Comparison of ENCODE assay signal across 18 mouse cellular contexts in the genomic region with DNA sequence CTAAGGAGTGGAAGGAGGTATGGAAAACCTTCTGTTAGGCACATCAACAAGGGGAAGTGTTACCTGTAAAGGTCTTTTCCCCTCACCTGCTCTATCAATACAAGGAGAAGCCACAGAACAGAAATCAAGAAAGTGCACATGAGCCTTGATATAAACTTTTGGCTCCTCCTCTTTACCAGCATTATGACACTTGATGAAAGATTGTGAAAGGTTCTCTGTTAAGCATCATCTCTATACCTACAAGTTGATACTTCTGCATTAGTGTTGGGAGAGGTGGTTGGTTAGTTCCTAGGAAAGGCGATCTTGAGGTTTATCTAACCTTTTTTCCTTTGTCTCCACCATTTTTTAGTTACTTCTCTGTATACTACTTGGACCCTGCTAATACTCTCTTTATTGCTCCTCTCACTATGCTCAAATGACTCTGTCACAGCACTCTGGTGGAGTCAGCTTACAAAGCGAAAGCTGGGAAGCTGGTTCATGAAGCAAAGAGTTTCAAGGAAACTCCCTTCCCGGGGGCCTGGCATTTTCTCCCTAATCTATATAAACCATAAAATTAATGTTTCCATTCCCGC. TPM values are rescaled to one million over a fixed set of nuclear protein-coding genes. Genes with fewer than 3 reads are reported as not detected.
DNase-seq lines count a peak whose midpoint lies in the region; ATAC-seq lines count a peak whose summit lies in the region.
"Not testable (repeated sequence)": the region's sequence is repeated elsewhere in the genome, so short reads cannot be mapped to it uniquely, and the experiment has no call there.
"Had no signal": no experiment of that assay in that cellular context is flagged by ENCODE, and none has a peak within 500 bp of the region (broad histone marks: within the 10 kb centered on the region; RNA-seq: fewer than 3 reads in every experiment).

No protein-coding gene starts in this region.

- not testable (repeated sequence) for H3K4me2 ChIP-seq in forebrain, embryonic 11.5 days (ENCODE audit: low read depth, low read length, severe bottlenecking); heart, embryonic 16.5 days (ENCODE audit: low read depth, low read length); intestine, embryonic 15.5 days (replicated peaks); limb, embryonic 11.5 days (ENCODE audit: low read depth, severe bottlenecking); lung, embryonic 16.5 days (ENCODE audit: low read depth, low read length); stomach, embryonic 16.5 days (ENCODE audit: low read depth, low read length)

- H3K9ac ChIP-seq in forebrain, embryonic 11.5 days (ENCODE audit: low read length); heart, embryonic 16.5 days (ENCODE audit: low read length); intestine, embryonic 15.5 days; limb, embryonic 11.5 days (ENCODE audit: low read length); lung, embryonic 16.5 days (ENCODE audit: low read length); stomach, embryonic 16.5 days (ENCODE audit: low read length): not testable (repeated sequence)

- no CpG with 5 or more reads among the region's 4 CpGs for WGBS in forebrain, embryonic 11.5 days
- no CpG with 5 or more reads among the region's 4 CpGs for WGBS in heart, embryonic 16.5 days
- no CpG with 5 or more reads among the region's 4 CpGs for WGBS in intestine, embryonic 15.5 days
- WGBS in limb, embryonic 11.5 days, result no CpG with 5 or more reads among the region's 4 CpGs
- no CpG with 5 or more reads among the region's 4 CpGs for WGBS in lung, embryonic 16.5 days
- no CpG with 5 or more reads among the region's 4 CpGs for WGBS in stomach, embryonic 16.5 days

- not testable (repeated sequence) for H3K36me3 ChIP-seq in forebrain, embryonic 11.5 days (ENCODE audit: control insufficient read depth, insufficient read depth, low read length); heart, embryonic 16.5 days (ENCODE audit: control insufficient read depth, insufficient read depth); intestine, embryonic 15.5 days; limb, embryonic 11.5 days (ENCODE audit: control insufficient read depth, insufficient read depth, low read length); lung, embryonic 16.5 days (ENCODE audit: control insufficient read depth, insufficient read depth, low read length); stomach, embryonic 16.5 days (ENCODE audit: control insufficient read depth, insufficient read depth, low read length)

- 0 out of 2 replicates have a peak, but pooled peaks have one; percentile 45 for ATAC-seq in forebrain, embryonic 11.5 days (replicated peaks; ENCODE audit: low FRiP score)
- ATAC-seq in heart, embryonic 16.5 days (replicated peaks; ENCODE audit: extremely low read depth, insufficient read depth, low FRiP score), result 0 out of 2 replicates have a peak, but pooled peaks have one; percentile 23
- peak; percentile 73 for ATAC-seq in intestine, embryonic 15.5 days
- peak; percentile 22; the same call in 1 of the 2 replicates for ATAC-seq in limb, embryonic 11.5 days (ENCODE audit: insufficient number of reproducible peaks, low FRiP score, low TSS enrichment, low read depth)
- ATAC-seq in lung, embryonic 16.5 days (ENCODE audit: low read depth), result peak; percentile 38; the same call in 1 of the 2 replicates
- peak; percentile 47; the same call in 1 of the 2 replicates for ATAC-seq in monocyte, adult 5-6 weeks (replicated peaks; ENCODE audit: insufficient number of reproducible peaks, low FRiP score, low TSS enrichment, poor library complexity, severe bottlenecking)
- peak; percentile 45; the same call in 1 of the 2 replicates for ATAC-seq in stomach, embryonic 16.5 days (ENCODE audit: insufficient read depth, low FRiP score)

- not testable (repeated sequence) for DNase-seq in forebrain, embryonic 11.5 days (ENCODE audit: low spot score); limb, embryonic 11.5 days (ENCODE audit: low spot score)

- not testable (repeated sequence) for H3K27me3 ChIP-seq in forebrain, embryonic 11.5 days (ENCODE audit: control insufficient read depth, insufficient read depth, low read length); heart, embryonic 16.5 days (ENCODE audit: control insufficient read depth, insufficient read depth, low read length); intestine, embryonic 15.5 days (replicated peaks); limb, embryonic 11.5 days (ENCODE audit: control insufficient read depth, insufficient read depth, low read length); lung, embryonic 16.5 days (ENCODE audit: control insufficient read depth, insufficient read depth, low read depth, low read length); stomach, embryonic 16.5 days (ENCODE audit: control insufficient read depth, insufficient read depth, low read length)

- not testable (repeated sequence) for H3K27ac ChIP-seq in forebrain, embryonic 11.5 days (ENCODE audit: low read depth, low read length); heart, embryonic 16.5 days (ENCODE audit: low read length); intestine, embryonic 15.5 days; limb, embryonic 11.5 days (replicated peaks; ENCODE audit: low read depth, low read length); lung, embryonic 16.5 days (ENCODE audit: low read length); stomach, embryonic 16.5 days (ENCODE audit: low read length)

- not testable (repeated sequence) for H3K4me1 ChIP-seq in forebrain, embryonic 11.5 days (replicated peaks; ENCODE audit: control insufficient read depth, insufficient read depth, low read length); heart, embryonic 16.5 days (ENCODE audit: control insufficient read depth, insufficient read depth, low read length); intestine, embryonic 15.5 days (replicated peaks); limb, embryonic 11.5 days (ENCODE audit: control insufficient read depth, insufficient read depth, low read length); lung, embryonic 16.5 days (replicated peaks; ENCODE audit: control insufficient read depth, insufficient read depth, low read length); stomach, embryonic 16.5 days (ENCODE audit: control insufficient read depth, insufficient read depth, low read length)

- not testable (repeated sequence) for H3K9me3 ChIP-seq in forebrain, embryonic 11.5 days (ENCODE audit: control insufficient read depth, low read length); heart, embryonic 16.5 days (replicated peaks; ENCODE audit: control insufficient read depth, low read length); intestine, embryonic 15.5 days; limb, embryonic 11.5 days (ENCODE audit: control insufficient read depth, low read length); lung, embryonic 16.5 days (ENCODE audit: control insufficient read depth, low read length); stomach, embryonic 16.5 days (replicated peaks; ENCODE audit: control insufficient read depth, low read length)

- not testable (repeated sequence) for H3K4me3 ChIP-seq in forebrain, embryonic 11.5 days (ENCODE audit: low read depth, low read length); heart, embryonic 16.5 days (ENCODE audit: low read length); intestine, embryonic 15.5 days (replicated peaks); limb, embryonic 11.5 days (ENCODE audit: low read depth, low read length); lung, embryonic 16.5 days (ENCODE audit: low read length); stomach, embryonic 16.5 days (replicated peaks; ENCODE audit: low read length)

RNA-seq across cellular contexts. Expression of gene Sprr2a3, which starts 13.7 kb away (rescaled TPM):
- not detected in 2 replicates for polyA plus RNA-seq in forebrain, embryonic 11.5 days (2014; fragmentation: Nextera tagmentation; extraction: Ambion mirVana)
- 1.9 and 3.6 TPM in 2 replicates for polyA plus RNA-seq in heart, embryonic 16.5 days (2015; fragmentation: Nextera tagmentation; extraction: Ambion mirVana)
- polyA plus RNA-seq in intestine, embryonic 15.5 days (2015; fragmentation: Nextera tagmentation; extraction: Ambion mirVana), result 10.6 and 12.8 TPM in 2 replicates
- polyA plus RNA-seq in limb, embryonic 11.5 days (2014; fragmentation: Nextera tagmentation; extraction: Ambion mirVana), result not detected in 2 replicates
- polyA plus RNA-seq in lung, embryonic 16.5 days (2015; fragmentation: Nextera tagmentation; extraction: Ambion mirVana), result 0.34 and 0.84 TPM in 2 replicates
- not detected in 3 replicates for total RNA-seq in monocyte, adult 5-6 weeks (2017)
- polyA plus RNA-seq in stomach, embryonic 16.5 days (2015; fragmentation: Nextera tagmentation; extraction: Ambion mirVana), result 142 and 237 TPM in 2 replicates
- total RNA-seq: adrenal gland, postnatal 36 days; gastrocnemius, postnatal 14 days; heart, adult 18-20 months; heart, postnatal 10 days; left cerebral cortex, adult 2 months; left cerebral cortex, postnatal 4 days had no signal
- polyA plus RNA-seq: forebrain, embryonic 15.5 days; hindbrain, embryonic 13.5 days; liver, embryonic 14.5 days; neural tube, embryonic 11.5 days had no signal

RNA-seq across cellular contexts. Expression of gene Sprr2b, which starts 44.9 kb away (rescaled TPM):
- polyA plus RNA-seq in forebrain, embryonic 11.5 days (2014; fragmentation: Nextera tagmentation; extraction: Ambion mirVana), result not detected in 2 replicates
- polyA plus RNA-seq in heart, embryonic 16.5 days (2015; fragmentation: Nextera tagmentation; extraction: Ambion mirVana), result 0.21 TPM in 1 of 2 replicates, not detected in the other
- polyA plus RNA-seq in intestine, embryonic 15.5 days (2015; fragmentation: Nextera tagmentation; extraction: Ambion mirVana), result not detected in 2 replicates
- not detected in 2 replicates for polyA plus RNA-seq in limb, embryonic 11.5 days (2014; fragmentation: Nextera tagmentation; extraction: Ambion mirVana)
- not detected in 2 replicates for polyA plus RNA-seq in lung, embryonic 16.5 days (2015; fragmentation: Nextera tagmentation; extraction: Ambion mirVana)
- not detected in 3 replicates for total RNA-seq in monocyte, adult 5-6 weeks (2017)
- polyA plus RNA-seq in stomach, embryonic 16.5 days (2015; fragmentation: Nextera tagmentation; extraction: Ambion mirVana), result not detected in 2 replicates
- total RNA-seq: adrenal gland, postnatal 36 days; gastrocnemius, postnatal 14 days; heart, adult 18-20 months; heart, postnatal 10 days; left cerebral cortex, adult 2 months; left cerebral cortex, postnatal 4 days had no signal
- polyA plus RNA-seq: forebrain, embryonic 15.5 days; hindbrain, embryonic 13.5 days; kidney, adult 2 months; liver, embryonic 14.5 days; neural tube, embryonic 11.5 days had no signal

RNA-seq across cellular contexts. Expression of gene Sprr2a2, which starts 55.8 kb away (rescaled TPM):
- not detected in 2 replicates for polyA plus RNA-seq in forebrain, embryonic 11.5 days (2014; fragmentation: Nextera tagmentation; extraction: Ambion mirVana)
- 26.9 and 58.8 TPM in 2 replicates for polyA plus RNA-seq in heart, embryonic 16.5 days (2015; fragmentation: Nextera tagmentation; extraction: Ambion mirVana)
- polyA plus RNA-seq in intestine, embryonic 15.5 days (2015; fragmentation: Nextera tagmentation; extraction: Ambion mirVana), result 82.8 and 107 TPM in 2 replicates
- 0.37 TPM in 1 of 2 replicates, not detected in the other for polyA plus RNA-seq in limb, embryonic 11.5 days (2014; fragmentation: Nextera tagmentation; extraction: Ambion mirVana)
- 3.2 and 14.3 TPM in 2 replicates for polyA plus RNA-seq in lung, embryonic 16.5 days (2015; fragmentation: Nextera tagmentation; extraction: Ambion mirVana)
- not detected in 3 replicates for total RNA-seq in monocyte, adult 5-6 weeks (2017)
- 2,249 and 3,769 TPM in 2 replicates for polyA plus RNA-seq in stomach, embryonic 16.5 days (2015; fragmentation: Nextera tagmentation; extraction: Ambion mirVana)
- total RNA-seq: adrenal gland, postnatal 36 days; gastrocnemius, postnatal 14 days; heart, adult 18-20 months; left cerebral cortex, adult 2 months; left cerebral cortex, postnatal 4 days had no signal
- polyA plus RNA-seq: forebrain, embryonic 15.5 days; hindbrain, embryonic 13.5 days had no signal

RNA-seq across cellular contexts. Expression of gene Sprr2a1, which starts 55.9 kb away (rescaled TPM):
- polyA plus RNA-seq in forebrain, embryonic 11.5 days (2014; fragmentation: Nextera tagmentation; extraction: Ambion mirVana), result not detected in 2 replicates
- 0.22 and 0.62 TPM in 2 replicates for polyA plus RNA-seq in heart, embryonic 16.5 days (2015; fragmentation: Nextera tagmentation; extraction: Ambion mirVana)
- polyA plus RNA-seq in intestine, embryonic 15.5 days (2015; fragmentation: Nextera tagmentation; extraction: Ambion mirVana), result 2.0 and 2.5 TPM in 2 replicates
- not detected in 2 replicates for polyA plus RNA-seq in limb, embryonic 11.5 days (2014; fragmentation: Nextera tagmentation; extraction: Ambion mirVana)
- polyA plus RNA-seq in lung, embryonic 16.5 days (2015; fragmentation: Nextera tagmentation; extraction: Ambion mirVana), result 0.29 TPM in 1 of 2 replicates, not detected in the other
- total RNA-seq in monocyte, adult 5-6 weeks (2017), result not detected in 3 replicates
- polyA plus RNA-seq in stomach, embryonic 16.5 days (2015; fragmentation: Nextera tagmentation; extraction: Ambion mirVana), result 33.7 and 51.7 TPM in 2 replicates
- total RNA-seq: adrenal gland, postnatal 36 days; gastrocnemius, postnatal 14 days; heart, adult 18-20 months; heart, postnatal 10 days; left cerebral cortex, adult 2 months; left cerebral cortex, postnatal 4 days had no signal
- polyA plus RNA-seq: forebrain, embryonic 15.5 days; hindbrain, embryonic 13.5 days; liver, embryonic 14.5 days; neural tube, embryonic 11.5 days had no signal

Comparison
In these comparisons a context has a peak if more than half of its experiments do, and no peak if none do; other contexts are left out.
1. ATAC-seq: peak in every context shown above with its lines; median percentile 73 in intestine, embryonic 15.5 days; 47 in monocyte, adult 5-6 weeks; 45 in forebrain, embryonic 11.5 days; 45 in stomach, embryonic 16.5 days; 38 in lung, embryonic 16.5 days; 23 in heart, embryonic 16.5 days; 22 in limb, embryonic 11.5 days.
2. RNA of gene Sprr2a3, which starts 13.7 kb away (polyA plus RNA-seq): 142 to 237 TPM in stomach, embryonic 16.5 days; 10.6 to 12.8 TPM in intestine, embryonic 15.5 days, 1.9 to 3.6 TPM in heart, embryonic 16.5 days, 0.34 to 0.84 TPM in lung, embryonic 16.5 days, not detected in forebrain, embryonic 11.5 days and not detected in limb, embryonic 11.5 days; every median in the first group is over 10 times any median in the second.
3. RNA of gene Sprr2a2, which starts 55.8 kb away (polyA plus RNA-seq): 2,249 to 3,769 TPM in stomach, embryonic 16.5 days; 82.8 to 107 TPM in intestine, embryonic 15.5 days, 26.9 to 58.8 TPM in heart, embryonic 16.5 days, 3.2 to 14.3 TPM in lung, embryonic 16.5 days, 0.37 TPM in limb, embryonic 11.5 days and not detected in forebrain, embryonic 11.5 days; every median in the first group is over 10 times any median in the second.